Mouse (Mus musculus) E14TG2a.4 (cell line): Measurements from ENCODE around the gene Fam172a.

Experiments
- CTCF ChIP-seq: conservative IDR thresholded peaks from 2 replicates; pipeline ENCODE4 v1.5.1; 2014; ENCODE audit warnings: low read length
- NANOG ChIP-seq: IDR thresholded peaks from 2 replicates; pipeline ENCODE4 v1.6.1; 2014; ENCODE audit warnings: borderline replicate concordance, low read length, mixed read lengths
- POU5F1 ChIP-seq: IDR thresholded peaks from 2 replicates; pipeline ENCODE4 v1.6.1; 2014; ENCODE audit warnings: low read length, borderline replicate concordance

DNA sequence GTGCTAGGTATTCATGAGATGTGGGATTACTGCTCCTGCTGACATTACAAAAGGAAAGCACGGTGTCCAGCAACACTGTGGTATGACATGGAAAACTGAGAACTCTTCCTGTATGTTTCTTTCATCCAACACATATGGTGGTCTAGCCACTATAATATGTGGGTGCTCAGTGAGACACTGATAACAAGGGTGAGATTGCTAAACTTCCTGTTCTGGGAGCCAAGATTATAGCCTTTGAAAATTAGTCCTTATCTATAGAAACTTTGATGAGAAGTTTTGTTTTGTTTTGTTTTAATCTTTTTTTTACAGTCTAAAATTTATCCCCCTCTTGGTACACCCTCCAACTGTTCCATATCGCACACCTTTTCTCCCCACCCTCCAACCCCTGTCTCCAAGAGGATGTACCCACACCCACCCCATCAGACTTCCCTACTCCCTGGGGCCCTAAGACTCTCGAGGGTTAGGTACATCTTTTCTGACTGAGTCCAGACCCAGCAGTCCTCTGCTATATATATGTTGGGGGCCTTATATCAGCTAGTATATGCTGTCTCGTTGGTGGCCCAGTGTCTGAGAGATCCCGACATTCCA lies 397.1 kb downstream of the Fam172a start:
- TF ChIP-seq CTCF (no peak), NANOG (no peak), POU5F1 (no peak)
